Mouse (Mus musculus) gastrocnemius, adult 18-20 months (tissue): ENCODE results near the gene Lipa. TPM values are rescaled to one million over a fixed set of nuclear protein-coding genes. Genes with fewer than 3 reads are reported as not detected.

Experiments
- DNase-seq: peaks from one replicate; pipeline ENCODE4 v3.0.0; 2021; ENCODE audit warnings: low spot score
- long read RNA-seq, 2 experiments: library from polyadenylated mRNA; stranded (forward); transcript quantifications; one replicate each; pipeline ENCODE4 v2.0.0; 2021
- total RNA-seq, 2 experiments: library from RNA; stranded (reverse); gene quantifications; 2 replicates each; pipeline ENCODE4 v1.2.3; 2021

The Lipa gene
- total RNA-seq = 1 to 10 TPM; 4.6 to 5.3 TPM
- long read RNA-seq, experiment 1, transcript Lipa-201 (10 exons, 2,969 nt) = major isoform, 6 of 7 reads
- long read RNA-seq, experiment 1, partial matches to known transcripts = 0 of 7 reads
- long read RNA-seq, experiment 1, other reads (novel, unspliced or antisense) = 0 of 7 reads
- long read RNA-seq, experiment 2, partial matches to known transcripts = 0 of 6 reads
- long read RNA-seq, experiment 2, other reads (novel, unspliced or antisense) = 3 of 6 reads

DNA sequence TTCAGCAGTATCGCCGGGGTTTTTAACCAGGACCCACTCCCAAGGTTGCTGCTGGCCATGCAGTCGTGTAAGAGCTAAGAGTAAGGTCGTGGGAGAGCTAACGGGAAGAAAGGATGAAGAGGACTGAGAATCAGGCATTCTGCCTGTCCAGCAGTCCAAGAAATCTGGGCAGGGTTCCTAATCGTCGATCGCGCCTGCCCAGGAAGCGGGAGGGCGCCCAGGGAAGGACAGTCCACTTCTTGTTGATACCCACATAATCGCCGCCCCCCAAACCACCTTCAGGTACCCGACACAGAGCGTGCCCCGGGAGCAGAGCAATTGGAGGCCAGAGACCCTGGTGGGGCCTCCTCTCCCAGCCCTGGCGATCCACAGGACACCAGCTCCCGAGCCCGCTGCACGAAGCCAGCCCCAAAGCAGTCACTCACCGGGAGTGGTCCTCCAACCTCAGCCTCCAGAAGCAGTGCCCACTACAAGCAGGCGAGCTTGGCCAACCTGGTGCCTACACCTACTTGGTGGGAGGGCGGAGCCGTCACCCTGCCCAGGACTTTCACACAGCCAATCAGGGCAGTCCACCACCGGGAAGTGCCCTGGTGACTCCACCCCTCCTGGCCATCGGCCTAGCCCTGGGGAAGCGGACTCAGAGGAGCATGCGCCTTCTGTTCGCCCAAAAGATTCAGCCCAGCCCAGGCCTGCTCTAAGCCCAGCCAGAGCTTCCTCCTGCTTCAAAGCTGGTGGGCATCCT, at the start of gene Lipa:
Gene Lipa, minus strand, starts transcription at position 534 of the 742 bp plus-strand sequence.
- DNase-seq = peak; percentile 96

DNA sequence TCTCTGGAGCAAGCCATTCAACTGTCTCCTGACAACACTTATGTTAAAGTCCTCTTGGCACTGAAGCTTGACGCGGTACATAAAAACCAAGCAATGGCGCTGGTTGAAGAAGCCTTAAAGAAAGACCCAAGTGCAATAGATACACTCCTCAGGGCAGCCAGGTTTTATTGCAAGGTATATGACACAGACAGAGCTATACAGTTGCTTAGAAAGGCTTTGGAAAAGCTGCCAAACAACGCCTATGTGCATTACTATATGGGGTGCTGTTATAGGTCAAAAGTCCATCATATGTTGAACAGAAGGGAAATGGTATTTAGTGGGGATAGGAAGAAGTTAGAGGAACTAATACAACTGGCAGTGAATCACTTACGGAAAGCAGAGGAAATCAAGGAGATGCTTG, 46.4 kb upstream of the Lipa start:
- no peak for DNase-seq

DNA sequence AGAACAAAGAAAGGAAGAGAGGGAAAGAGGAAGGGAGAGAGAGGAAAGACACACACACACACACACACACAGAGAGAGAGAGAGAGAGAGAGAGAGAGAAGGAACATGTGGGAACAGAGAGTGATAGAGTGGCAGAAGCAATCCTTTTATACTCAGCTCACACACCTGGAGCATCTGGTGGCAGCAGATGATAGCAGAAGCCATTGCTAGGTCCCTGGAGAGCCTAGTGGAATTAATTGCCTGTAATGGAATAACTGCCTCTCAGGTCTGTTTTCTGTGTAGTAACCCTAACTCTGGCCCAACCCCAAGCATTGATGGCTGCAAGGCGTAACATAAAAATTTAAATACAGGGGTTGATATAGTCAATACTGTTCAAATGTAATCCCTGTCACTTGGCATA, 43.8 kb upstream of the Lipa start:
- DNase-seq = no peak

- DNase-seq = no peak
Observed at GRCm38 (mm10) chr19:34569896-34570476, 42.7 kb upstream of the Lipa start.

DNA sequence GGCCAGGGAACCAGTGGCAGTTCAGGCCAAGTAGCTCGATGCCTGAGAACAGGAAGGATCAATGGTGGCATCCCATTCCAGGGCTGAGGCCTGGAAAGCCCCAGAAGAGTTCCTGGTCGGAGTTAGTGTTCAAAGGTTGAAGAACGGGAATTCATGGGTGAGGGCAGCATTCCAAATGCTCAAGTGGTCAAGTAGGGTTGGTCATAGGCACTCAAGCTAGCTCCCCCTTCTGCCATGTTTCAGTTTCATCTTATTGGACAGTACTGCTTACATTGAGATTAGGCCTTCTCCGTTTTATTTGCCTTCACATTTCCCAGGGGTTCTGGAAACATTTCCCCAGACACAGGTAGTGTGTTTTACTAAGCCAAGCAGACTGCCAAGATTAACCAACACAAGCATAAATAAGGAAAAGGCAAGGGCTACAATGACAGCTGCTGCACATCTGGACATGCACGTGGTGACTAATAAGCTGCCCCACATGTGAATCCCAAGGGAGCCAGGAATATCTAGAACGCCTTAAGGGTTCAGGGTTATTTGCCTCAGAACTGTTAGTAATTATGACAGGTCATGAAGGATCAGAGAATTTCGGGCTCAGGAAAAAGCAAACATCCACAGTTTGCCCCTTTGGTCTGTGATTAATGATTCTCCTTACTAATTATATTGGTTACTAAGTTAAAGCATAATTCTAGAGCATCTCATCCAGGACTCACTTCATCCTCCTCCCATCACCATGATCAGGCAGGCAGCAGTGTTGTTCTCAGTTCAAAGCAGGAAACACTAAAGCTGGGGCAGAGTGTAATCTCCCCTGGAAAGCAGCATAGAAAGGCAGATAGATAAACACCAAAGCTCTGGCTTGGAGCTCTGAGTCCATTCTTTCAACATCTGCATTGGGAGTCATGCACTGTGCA, 42.0 kb upstream of the Lipa start:
- DNase-seq = no peak

DNA sequence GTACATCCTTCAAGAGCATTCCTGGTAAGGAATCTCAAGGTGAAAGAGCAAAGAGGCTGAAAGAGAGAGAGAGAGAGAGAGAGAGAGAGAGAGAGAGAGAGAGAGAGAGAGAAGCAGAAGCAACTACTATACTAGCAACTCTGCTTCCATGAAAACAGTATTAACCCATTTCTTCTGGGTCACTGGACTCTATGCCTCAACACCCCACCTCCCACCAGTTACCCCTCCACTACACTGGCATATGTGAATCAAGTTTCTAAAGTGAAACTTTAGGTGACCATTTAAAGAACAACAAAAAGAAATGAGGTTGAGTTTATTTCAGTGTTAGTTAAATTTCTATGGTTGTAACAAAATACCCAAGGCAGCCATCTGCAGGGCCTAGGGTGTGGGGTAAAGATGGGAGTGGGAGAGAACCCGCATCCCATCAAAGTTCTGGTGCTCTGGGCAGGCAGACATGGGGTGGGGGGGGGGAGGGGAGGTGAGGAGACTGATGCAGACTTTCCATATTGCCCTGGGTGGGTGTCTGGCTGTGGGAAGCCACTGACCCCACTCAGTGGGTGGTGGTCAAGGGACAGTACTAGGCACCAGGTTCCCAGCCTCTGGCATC, 39.0 kb upstream of the Lipa start:
- no peak for DNase-seq

DNA sequence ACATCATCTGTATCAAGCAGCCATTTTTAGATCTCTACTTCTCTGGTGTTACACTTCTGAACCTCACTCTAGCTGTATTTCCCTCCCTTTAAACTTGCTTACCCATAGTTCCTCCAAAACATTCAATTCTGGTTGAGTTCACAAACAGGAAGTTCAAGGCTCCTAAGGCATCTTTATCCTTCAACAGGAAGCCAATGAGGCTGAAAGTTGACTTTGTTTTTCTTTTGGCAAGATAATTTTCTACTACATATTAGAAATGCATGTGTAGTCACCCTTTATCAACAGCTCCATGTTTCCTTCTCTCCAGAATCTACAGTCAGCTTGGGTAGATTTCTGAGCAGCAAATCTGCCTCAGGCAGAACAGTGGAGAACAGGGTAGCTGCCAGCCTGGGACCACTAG, 35.3 kb upstream of the Lipa start:
- no peak for DNase-seq

DNA sequence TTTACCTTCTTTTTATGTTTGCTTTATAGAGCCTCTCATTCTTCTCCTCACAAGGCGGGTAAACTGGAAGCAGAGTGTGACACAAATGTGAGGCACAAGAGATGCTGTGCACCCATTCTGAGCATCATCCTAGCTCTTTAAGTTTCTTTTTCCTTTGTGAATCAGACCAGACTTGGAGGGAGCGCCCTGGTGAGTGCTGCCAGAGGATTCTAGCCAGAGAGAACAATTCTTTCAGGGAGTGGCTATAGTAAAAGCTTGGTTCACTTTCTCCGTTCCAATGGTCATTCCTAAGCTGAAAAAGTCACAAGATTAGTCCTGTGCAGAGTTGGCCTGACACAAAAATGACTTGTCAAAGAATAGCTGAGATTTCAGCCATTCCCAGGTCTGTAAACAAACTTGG, 29.3 kb upstream of the Lipa start:
- DNase-seq = peak; percentile 35

GRCm38 (mm10) chr19:34554061-34554460, 26.8 kb upstream of the Lipa start:
- no peak for DNase-seq

GRCm38 (mm10) chr19:34553522-34553921, 26.2 kb upstream of the Lipa start:
- no peak for DNase-seq

- DNase-seq = no peak
Observed at GRCm38 (mm10) chr19:34553021-34553420, 25.7 kb upstream of the Lipa start.

- peak; percentile 53 for DNase-seq
Observed at GRCm38 (mm10) chr19:34551981-34552380, 24.7 kb upstream of the Lipa start.

DNA sequence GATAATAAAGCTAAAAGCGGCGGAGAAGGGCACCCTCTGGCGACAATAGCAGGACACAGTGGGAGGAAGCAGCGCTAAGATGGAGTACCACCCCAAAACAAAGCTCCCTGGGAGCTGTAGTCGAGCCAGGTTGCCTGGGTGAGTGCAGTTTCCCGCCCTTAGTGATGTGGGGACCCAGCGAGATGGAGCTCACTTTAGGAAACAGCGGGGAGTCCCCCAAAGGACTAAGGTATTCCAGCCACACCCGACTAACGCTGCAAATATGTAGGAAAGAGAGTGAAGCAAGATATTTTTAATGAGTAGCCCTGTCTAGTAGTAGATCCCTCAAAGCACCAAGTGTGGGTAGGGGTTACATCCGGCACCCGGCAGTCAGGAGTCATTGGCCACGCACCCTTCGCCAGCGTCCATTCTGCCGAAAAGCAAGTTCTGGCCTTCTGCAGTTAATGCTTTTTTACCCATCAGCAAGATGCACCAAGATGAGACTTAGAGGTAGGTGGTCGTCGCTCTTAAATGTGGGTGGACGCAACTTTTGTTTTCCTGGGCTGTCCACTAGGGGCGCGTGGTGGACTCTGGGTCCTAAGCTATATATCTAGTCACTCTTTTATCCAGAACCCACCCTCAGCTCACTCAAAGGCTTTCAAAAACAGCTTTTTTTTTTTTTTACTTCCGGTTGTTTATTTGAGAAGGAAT, 23.4 kb upstream of the Lipa start, which contains the start of gene Ifit2:
Gene Ifit2, plus strand, starts transcription at position 161 of the 690 bp plus-strand sequence.
- DNase-seq = peak; percentile 68

DNA sequence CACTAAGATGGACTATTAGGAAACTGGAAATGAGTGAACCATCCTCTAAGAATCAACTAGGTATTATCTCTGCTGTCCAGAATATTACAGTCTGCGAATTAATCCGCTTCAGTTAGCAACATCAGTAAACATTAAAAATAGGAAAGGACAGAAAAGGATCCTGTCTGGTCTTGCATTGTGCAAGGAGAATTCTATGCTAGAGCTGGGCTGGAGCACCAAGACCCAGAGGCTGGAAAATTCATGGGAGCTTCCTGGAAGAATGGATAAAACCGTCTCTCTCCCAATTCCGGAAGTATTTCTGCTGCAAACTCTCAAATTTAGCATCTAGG, 22.9 kb upstream of the Lipa start:
- no peak for DNase-seq

GRCm38 (mm10) chr19:34547976-34548375, 20.7 kb upstream of the Lipa start:
- DNase-seq = peak; percentile 81

DNA sequence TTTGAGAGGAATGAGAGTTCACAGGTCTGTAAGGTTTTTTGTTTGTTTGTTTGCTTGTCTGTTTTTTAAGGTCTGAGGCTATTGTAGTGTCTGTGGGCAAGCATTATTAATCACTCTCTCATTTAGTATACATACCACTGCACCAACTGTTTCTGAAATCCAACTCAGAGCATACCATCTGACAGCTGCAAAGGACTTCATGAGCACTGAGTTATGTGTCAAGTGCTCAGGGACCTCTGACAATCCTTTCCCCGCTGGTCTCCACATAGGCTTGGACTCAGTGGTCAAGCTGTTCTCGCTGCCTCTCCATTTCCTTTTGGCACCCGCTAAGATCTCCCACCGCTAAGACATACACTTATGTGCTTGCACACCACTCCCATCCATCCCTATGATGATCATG, 18.9 kb upstream of the Lipa start:
- no peak for DNase-seq

DNA sequence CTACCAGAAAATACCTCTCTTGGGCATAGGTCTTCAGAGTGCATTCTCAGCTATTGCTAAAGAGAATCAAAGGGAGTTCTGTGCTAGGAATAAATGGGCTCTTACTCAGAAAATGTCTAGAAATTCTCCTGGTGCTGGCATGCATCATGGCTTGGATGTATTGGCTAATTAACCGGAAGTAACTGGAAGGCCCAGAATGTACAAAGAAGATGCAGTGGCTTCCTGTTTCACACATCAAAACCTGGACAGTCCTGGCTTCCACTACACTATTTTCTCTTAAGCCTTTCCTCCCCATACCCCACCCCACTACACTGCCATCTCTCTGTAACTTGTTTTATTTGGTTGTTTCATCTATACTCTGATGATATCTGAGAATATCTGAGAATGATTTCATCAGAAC, 12.1 kb upstream of the Lipa start:
- no peak for DNase-seq

DNA sequence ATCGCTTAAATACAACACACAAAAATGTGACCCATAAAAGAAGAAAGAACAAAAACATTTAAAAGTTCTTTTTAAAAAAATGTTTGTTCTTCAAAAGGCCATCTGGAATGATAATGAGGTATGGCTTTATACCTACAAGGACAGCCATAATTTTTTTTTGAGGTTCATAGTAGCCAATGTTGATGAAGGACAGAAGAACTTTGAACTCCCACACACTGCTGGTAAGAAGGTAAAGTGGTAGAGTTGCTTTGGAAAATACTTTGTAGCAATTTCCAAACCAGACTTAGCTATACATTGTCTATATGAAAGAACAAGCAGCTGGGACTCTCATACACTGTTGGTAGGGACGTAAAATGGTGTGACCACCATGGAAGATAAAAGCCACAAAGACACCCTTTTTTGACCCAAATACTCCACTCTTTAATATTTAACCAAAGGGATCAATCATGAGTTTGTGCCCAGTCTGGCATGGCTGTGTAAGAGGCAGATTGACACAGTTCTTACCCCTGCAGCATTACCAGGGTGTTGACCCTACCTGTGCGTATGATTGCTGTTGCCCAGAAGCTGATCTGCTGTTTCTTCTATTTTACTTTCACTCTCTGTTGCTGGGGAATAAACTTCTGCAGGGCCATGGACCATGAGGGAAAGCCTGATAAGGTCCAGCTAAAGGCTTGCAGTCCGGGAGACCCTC, 4.9 kb upstream of the Lipa start:
- DNase-seq = no peak

- DNase-seq = no peak
Observed at GRCm38 (mm10) chr19:34526321-34526923, 852 bp downstream of the Lipa start.

- DNase-seq = no peak
Observed at GRCm38 (mm10) chr19:34524646-34525045, 2.6 kb downstream of the Lipa start.
